Mouse (Mus musculus): ENCODE measurements at regions not wholly inside any gene's neighbourhood (a gene's known extent, or its start where the extent isn't known, plus 50 kb on each side); places are given as distances from the start of the nearest gene placed in this dataset.

GRCm38 (mm10) chr16:5673372-5673960 lies 211.7 kb upstream of the Rbfox1 start:
- no peak for DNase-seq (ENCODE audit: low spot score in 2 of 2)

GRCm38 (mm10) chr16:5672871-5673270 lies 212.3 kb upstream of the Rbfox1 start:
- DNase-seq (ENCODE audit: low spot score in 2 of 2): no peak

GRCm38 (mm10) chr16:5668403-5668967 lies 216.7 kb upstream of the Rbfox1 start:
- DNase-seq (ENCODE audit: low spot score in 2 of 2): no peak

DNA sequence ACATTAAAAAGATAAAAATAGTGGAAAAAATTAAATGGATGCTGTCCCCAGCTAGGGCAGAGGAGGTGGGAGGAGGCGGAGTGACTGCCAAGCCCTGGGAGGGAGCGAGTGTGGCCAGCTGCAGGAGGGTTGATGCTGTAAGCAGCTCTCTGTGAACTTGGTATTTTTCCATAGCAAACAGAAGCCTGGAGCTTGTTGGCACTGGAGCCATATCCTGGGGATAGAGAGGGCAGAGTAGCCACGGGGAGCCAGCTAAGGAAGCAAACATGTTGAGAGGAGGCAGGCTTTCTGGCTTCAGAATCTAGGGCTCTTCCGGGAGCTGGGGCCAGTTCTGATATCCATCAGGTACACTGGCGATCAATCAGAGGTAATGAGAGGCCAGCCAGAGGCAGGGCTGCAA lies 223.2 kb upstream of the Rbfox1 start:
- no peak for DNase-seq (ENCODE audit: low spot score in 2 of 2)

DNA sequence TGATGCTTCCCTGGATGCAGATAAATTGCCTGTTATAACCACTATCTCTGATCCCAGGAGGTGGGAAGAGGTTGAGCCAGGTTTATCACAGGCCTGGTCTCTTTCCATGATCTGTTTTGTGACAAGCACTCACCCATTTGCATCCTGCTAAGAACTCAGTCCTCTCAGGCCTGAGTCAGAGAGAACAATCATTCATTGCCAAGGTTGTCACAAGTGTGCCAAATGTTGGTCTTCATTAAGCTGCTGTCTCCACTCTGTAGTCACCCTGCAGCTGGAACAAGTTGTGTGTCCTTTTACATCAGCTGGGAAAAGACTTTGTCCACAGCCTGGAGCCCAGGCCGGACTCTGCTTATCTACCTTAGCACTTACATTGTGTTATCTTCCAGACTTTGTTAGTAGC lies 233.6 kb upstream of the Rbfox1 start:
- DNase-seq (ENCODE audit: low spot score in 2 of 2): no peak

GRCm38 (mm10) chr16:5651002-5651401 lies 234.2 kb upstream of the Rbfox1 start:
- DNase-seq (ENCODE audit: low spot score in 2 of 2): no peak

DNA sequence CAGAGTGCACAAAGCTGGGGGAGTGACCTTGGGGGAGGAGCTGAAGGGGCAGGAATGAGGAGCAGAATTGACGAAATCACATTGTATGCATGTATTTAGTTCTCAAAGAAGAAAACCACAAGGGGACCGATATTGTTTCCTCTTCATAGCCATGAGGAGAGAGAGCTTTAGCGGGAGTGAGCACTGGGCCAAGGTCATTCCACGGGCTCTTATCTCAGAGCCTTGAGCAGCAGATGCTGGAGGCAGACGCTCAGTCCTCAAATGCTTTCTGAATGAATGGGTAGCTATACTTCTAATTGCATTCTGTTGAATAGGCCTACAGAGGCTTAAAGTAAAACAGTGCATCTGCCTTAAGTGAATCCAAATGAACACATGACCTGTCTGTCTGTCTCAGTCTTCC lies 245.2 kb upstream of the Rbfox1 start:
- DNase-seq (ENCODE audit: low spot score in 2 of 2): no peak

DNA sequence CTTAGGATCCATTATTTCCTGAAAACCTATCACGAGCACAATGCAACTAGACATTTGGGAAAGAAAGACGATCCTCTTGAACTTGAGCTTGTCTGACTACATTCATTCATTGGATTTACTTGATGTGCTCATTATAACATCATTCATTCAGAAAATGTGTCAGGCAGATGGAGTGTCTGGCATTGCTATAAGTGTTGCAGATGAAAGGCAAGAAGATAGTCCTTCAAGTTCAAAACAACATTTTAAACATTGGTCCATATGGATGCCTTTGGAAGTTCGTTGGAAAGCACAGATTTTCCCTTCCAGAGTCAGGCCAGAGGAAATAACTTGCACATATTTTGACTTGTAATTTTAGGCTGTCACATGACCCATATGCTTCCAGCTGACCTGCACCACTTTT lies 255.2 kb upstream of the Rbfox1 start:
- no peak for DNase-seq (ENCODE audit: low spot score in 2 of 2)

GRCm38 (mm10) chr16:5627910-5628309 lies 257.2 kb upstream of the Rbfox1 start:
- DNase-seq (ENCODE audit: low spot score in 2 of 2): no peak

DNA sequence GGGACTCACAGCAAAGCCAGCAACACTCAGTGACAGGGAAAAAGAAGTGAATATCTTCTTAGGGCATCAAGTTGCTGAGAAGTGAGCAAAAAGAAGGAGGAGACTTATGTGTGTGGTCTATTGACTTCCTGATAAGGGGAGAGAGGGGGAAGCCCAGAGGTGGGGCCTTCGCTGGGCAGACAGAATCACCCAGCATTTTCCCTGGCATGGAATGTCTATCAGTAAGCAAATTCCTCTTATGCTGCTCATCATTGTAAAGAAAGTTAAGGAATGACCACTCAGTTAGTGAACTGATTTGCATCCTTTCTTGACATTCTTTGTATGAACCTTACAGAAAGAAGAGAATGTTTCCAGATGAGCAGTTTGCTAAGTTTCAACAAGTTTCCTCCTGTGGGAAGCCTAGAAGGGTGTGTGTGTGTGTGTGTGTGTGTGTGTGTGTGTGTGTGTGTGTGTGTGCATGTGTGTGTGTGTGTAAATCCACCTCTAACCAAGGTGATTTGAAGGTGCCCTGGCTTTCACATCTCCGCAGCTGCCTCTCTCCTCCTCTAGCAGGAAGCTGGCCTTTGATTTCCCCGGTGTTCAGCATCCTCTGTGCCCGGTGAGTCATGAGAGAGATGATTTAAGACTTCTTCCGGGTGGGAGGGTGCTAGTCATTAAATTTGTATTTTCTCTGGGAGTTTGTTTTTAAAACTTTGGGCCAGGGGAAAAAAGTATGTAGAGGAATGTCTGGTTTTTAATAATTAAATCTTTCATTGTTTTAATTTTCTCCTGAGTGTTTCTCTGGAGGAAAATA lies 257.8 kb upstream of the Rbfox1 start:
- no peak for DNase-seq (ENCODE audit: low spot score in 2 of 2)

DNA sequence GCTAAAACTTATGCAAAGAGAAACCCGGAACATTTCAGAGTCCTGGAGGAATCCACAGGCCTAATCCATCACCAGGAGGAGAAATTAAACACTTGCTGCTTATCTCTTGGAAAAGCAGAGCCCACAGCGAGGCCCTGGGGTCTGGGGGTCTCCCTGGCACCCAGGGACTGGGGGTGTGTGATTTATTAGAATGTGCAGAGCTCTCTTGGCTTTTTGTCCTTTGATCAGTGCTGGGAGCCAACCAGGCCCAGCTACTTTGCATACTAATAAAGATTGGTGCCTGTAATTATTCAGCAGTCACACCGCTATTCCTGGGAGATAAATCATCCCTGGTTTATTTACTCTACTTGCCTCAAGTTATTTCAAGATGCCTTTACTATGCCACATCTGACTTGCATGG lies 260.0 kb upstream of the Rbfox1 start:
- no peak for DNase-seq (ENCODE audit: low spot score in 2 of 2)

- DNase-seq (ENCODE audit: low spot score in 2 of 2): no peak
These were observed 264.6 kb upstream of the Rbfox1 start for GRCm38 (mm10) chr16:5620566-5620965.

DNA sequence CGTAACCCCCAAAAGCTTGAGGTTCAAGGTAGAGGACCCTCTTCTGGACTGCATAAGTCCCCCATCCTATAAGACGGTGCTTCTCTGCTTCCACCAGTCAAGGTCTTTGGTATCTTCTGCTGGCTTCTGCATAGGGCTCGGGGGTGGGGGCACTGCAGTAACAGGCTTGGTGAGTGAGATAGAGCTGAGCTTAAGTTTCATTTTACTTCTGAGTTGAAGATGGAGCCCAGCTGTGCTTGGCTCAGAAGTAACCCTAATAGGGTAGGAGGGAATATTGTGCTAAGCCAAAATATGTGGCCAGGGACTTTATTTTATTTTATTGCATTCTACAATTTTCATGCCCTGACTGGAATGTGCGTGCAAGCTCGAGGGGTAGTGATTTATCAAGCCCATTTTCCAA lies 268.8 kb upstream of the Rbfox1 start:
- no peak for DNase-seq (ENCODE audit: low spot score in 2 of 2)

- DNase-seq (ENCODE audit: low spot score in 2 of 2): no peak
These were observed 289.8 kb upstream of the Rbfox1 start for GRCm38 (mm10) chr16:5595359-5595758.

DNA sequence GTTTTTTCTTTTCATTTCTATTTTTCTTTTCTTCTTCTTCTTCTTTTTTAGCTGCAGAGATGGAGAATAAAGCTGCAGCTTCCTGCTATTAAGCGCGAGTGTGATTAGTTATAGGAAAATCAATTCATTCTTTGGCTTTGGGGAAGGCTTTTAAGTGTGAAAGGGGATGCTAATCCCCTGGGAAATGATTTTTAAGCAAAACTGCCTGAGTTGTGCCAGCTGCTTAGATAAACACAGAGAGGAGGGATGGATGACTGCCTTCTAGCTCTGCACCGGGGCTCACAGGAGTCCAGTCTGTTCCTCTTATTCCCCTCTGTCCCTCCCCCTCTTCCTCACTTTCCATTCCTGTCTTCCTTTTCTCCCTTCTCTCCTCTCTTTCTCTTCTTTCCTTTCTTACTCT lies 306.8 kb upstream of the Rbfox1 start:
- no peak for DNase-seq (ENCODE audit: low spot score in 2 of 2)

GRCm38 (mm10) chr16:5572780-5573179 lies 312.4 kb upstream of the Rbfox1 start:
- no peak for DNase-seq (ENCODE audit: low spot score in 2 of 2)

DNA sequence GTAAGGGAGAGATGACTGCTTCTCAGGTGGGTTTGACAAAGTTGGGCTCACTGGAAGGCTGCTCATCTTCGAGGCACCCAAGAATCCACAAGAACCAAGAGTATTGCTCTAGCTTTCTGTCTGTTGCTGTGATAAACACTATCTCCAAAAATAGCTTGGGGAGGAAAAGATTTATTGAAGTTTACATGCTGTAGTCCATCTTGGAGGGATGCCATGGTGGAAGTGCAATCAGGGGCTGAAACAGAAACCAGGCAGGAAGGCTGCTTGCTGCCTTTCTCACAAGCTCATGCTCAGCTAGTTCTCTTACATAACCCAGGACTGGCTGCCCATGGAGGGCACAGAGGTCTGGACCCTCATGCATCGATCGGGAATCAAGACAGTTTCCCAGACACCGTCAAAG lies 314.5 kb upstream of the Rbfox1 start:
- DNase-seq (ENCODE audit: low spot score in 2 of 2): no peak

GRCm38 (mm10) chr16:5569101-5569500 lies 313.3 kb upstream of the Eef2kmt start:
- no peak for DNase-seq (ENCODE audit: low spot score in 2 of 2)

- no peak for DNase-seq (ENCODE audit: low spot score in 2 of 2)
These were observed 293.2 kb upstream of the Eef2kmt start for GRCm38 (mm10) chr16:5549026-5549425.

GRCm38 (mm10) chr16:5548602-5549001 lies 292.8 kb upstream of the Eef2kmt start:
- DNase-seq (ENCODE audit: low spot score in 2 of 2): no peak

GRCm38 (mm10) chr16:5546808-5547207 lies 291.0 kb upstream of the Eef2kmt start:
- DNase-seq (ENCODE audit: low spot score in 2 of 2): no peak

DNA sequence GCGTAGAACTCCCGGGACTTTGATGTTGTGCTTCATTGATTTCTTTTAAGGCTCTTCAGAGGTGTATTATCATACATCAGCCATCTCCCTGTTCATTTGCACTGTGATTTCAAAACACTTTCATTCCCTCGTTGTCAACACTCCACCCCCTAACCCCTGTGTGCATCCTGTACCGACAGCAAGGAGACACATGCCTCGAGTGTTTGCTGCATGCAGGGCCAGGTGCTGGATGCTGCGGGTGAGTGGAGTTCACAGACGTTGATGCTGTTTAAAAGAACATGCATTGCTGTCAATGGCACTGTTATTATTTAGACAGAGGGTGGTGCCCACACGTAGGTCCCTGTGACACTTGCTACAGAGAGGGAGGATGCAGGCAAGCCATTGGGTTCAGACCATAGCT lies 290.0 kb upstream of the Eef2kmt start:
- DNase-seq (ENCODE audit: low spot score in 2 of 2): no peak

- DNase-seq (ENCODE audit: low spot score in 2 of 2): no peak
These were observed 288.7 kb upstream of the Eef2kmt start for GRCm38 (mm10) chr16:5544436-5544835.

All from frontal cortex, postnatal 10 days (tissue).